Mouse (Mus musculus): Measurements from ENCODE around the gene Pex11b. TPM values are rescaled to one million over a fixed set of nuclear protein-coding genes. Genes with fewer than 3 reads are reported as not detected.

The Pex11b gene
- total RNA-seq, 2 experiments from 2014 or later = 9.7 to 49.5 TPM

Other genes with a start within 250 kb of the Pex11b start
- not detected in 2 replicates for gene BC107364, start 183.1 kb upstream of the Pex11b start, total RNA-seq (2014; fragmentation: Nextera tagmentation)
- gene BC107364, start 183.1 kb upstream of the Pex11b start, total RNA-seq (2017) = not detected in 2 replicates
- gene Hfe2, start 110.2 kb upstream of the Pex11b start, total RNA-seq (2014; fragmentation: Nextera tagmentation) = not detected in 2 replicates
- not detected in 2 replicates for gene Hfe2, start 110.2 kb upstream of the Pex11b start, total RNA-seq (2017)
- gene Txnip, start 77.4 kb upstream of the Pex11b start, total RNA-seq (2014; fragmentation: Nextera tagmentation) = 257 and 274 TPM in 2 replicates
- 121 and 224 TPM in 2 replicates for gene Txnip, start 77.4 kb upstream of the Pex11b start, total RNA-seq (2017)
- gene Gm16253, start 58.4 kb upstream of the Pex11b start, total RNA-seq (2014; fragmentation: Nextera tagmentation) = not detected in 2 replicates
- gene Gm16253, start 58.4 kb upstream of the Pex11b start, total RNA-seq (2017) = not detected in 2 replicates
- gene Polr3gl, start 41.2 kb upstream of the Pex11b start, total RNA-seq (2014; fragmentation: Nextera tagmentation) = 18.4 and 38.1 TPM in 2 replicates
- 56.0 and 72.8 TPM in 2 replicates for gene Polr3gl, start 41.2 kb upstream of the Pex11b start, total RNA-seq (2017)
- not detected in 2 replicates for gene Ankrd34a, start 38.7 kb upstream of the Pex11b start, total RNA-seq (2014; fragmentation: Nextera tagmentation)
- gene Ankrd34a, start 38.7 kb upstream of the Pex11b start, total RNA-seq (2017) = not detected in 2 replicates
- 0.25 and 0.72 TPM in 2 replicates for gene Lix1l, start 34.2 kb upstream of the Pex11b start, total RNA-seq (2014; fragmentation: Nextera tagmentation)
- 0.72 and 0.94 TPM in 2 replicates for gene Lix1l, start 34.2 kb upstream of the Pex11b start, total RNA-seq (2017)
- 174 and 189 TPM in 2 replicates for gene Rbm8a, start 5.4 kb upstream of the Pex11b start, total RNA-seq (2014; fragmentation: Nextera tagmentation)
- 95.5 and 108 TPM in 2 replicates for gene Rbm8a, start 5.4 kb upstream of the Pex11b start, total RNA-seq (2017)
- gene Gm42957, start 98 bp downstream of the Pex11b start, total RNA-seq (2014; fragmentation: Nextera tagmentation) = 0.50 and 0.67 TPM in 2 replicates
- 0.30 TPM in 1 of 2 replicates, not detected in the other for gene Gm42957, start 98 bp downstream of the Pex11b start, total RNA-seq (2017)
- 0.10 and 4.4 TPM in 2 replicates for gene Itga10, start 10.2 kb downstream of the Pex11b start, total RNA-seq (2014; fragmentation: Nextera tagmentation)
- 0.08 and 0.28 TPM in 2 replicates for gene Itga10, start 10.2 kb downstream of the Pex11b start, total RNA-seq (2017)
- gene Ankrd35, start 34.8 kb downstream of the Pex11b start, total RNA-seq (2014; fragmentation: Nextera tagmentation) = 0.17 TPM in 1 of 2 replicates, not detected in the other
- gene Ankrd35, start 34.8 kb downstream of the Pex11b start, total RNA-seq (2017) = 0.11 TPM in 1 of 2 replicates, not detected in the other
- gene Pias3, start 61.0 kb downstream of the Pex11b start, total RNA-seq (2014; fragmentation: Nextera tagmentation) = 11.0 and 14.2 TPM in 2 replicates
- 1.7 and 2.9 TPM in 2 replicates for gene Pias3, start 61.0 kb downstream of the Pex11b start, total RNA-seq (2017)
- gene Nudt17, start 73.2 kb downstream of the Pex11b start, total RNA-seq (2014; fragmentation: Nextera tagmentation) = not detected in 2 replicates
- gene Nudt17, start 73.2 kb downstream of the Pex11b start, total RNA-seq (2017) = not detected in 2 replicates
- gene Polr3c, start 92.3 kb downstream of the Pex11b start, total RNA-seq (2014; fragmentation: Nextera tagmentation) = 37.2 and 41.7 TPM in 2 replicates
- 17.6 and 28.0 TPM in 2 replicates for gene Polr3c, start 92.3 kb downstream of the Pex11b start, total RNA-seq (2017)
- gene Rnf115, start 92.3 kb downstream of the Pex11b start, total RNA-seq (2014; fragmentation: Nextera tagmentation) = 35.3 and 40.0 TPM in 2 replicates
- 51.7 and 74.3 TPM in 2 replicates for gene Rnf115, start 92.3 kb downstream of the Pex11b start, total RNA-seq (2017)
- not detected in 2 replicates for gene Pdzk1, start 193.9 kb downstream of the Pex11b start, total RNA-seq (2014; fragmentation: Nextera tagmentation)
- gene Pdzk1, start 193.9 kb downstream of the Pex11b start, total RNA-seq (2017) = not detected in 2 replicates
- 0.76 and 3.2 TPM in 2 replicates for gene Cd160, start 194.0 kb downstream of the Pex11b start, total RNA-seq (2014; fragmentation: Nextera tagmentation)
- 0.46 and 2.0 TPM in 2 replicates for gene Cd160, start 194.0 kb downstream of the Pex11b start, total RNA-seq (2017)

Data from megakaryocyte-erythroid progenitor cell, adult 5-6 weeks (primary cell).